ENCODE assay signal across 9 mouse cellular contexts in genomic region chr11:11131414-11132077, GRCm38 (mm10). TPM values are rescaled to one million over a fixed set of nuclear protein-coding genes. Genes with fewer than 3 reads are reported as not detected.
DNase-seq lines count a peak whose midpoint lies in the region; ATAC-seq and TF ChIP-seq lines count a peak whose summit lies in the region.
"Had no signal": no experiment of that assay in that cellular context is flagged by ENCODE, and none has a peak within 500 bp of the region (broad histone marks: within the 10 kb centered on the region; RNA-seq: fewer than 3 reads in every experiment).

No protein-coding gene starts in this region.

- H3K36me3 ChIP-seq in heart, postnatal 0 days (replicated peaks; ENCODE audit: control insufficient read depth, insufficient read depth, low read length) = no peaks in the 10 kb centered on the region
- no peaks in the 10 kb centered on the region for H3K36me3 ChIP-seq in forebrain, postnatal 0 days (ENCODE audit: insufficient read depth)
- H3K36me3 ChIP-seq: limb, embryonic 15.5 days had no signal

- POLR2A ChIA-PET in Patski (lab: Charles Lee) = no interaction called here

- no peak overlapping the region for H3K9ac ChIP-seq in heart, postnatal 0 days (replicated peaks; ENCODE audit: low read depth, low read length)
- H3K9ac ChIP-seq in forebrain, postnatal 0 days = no peak overlapping the region
- H3K9ac ChIP-seq: limb, embryonic 15.5 days had no signal

- intact Hi-C loops in heart, postnatal 25 days (cut with DNase I) = loop anchor here (5.0 kb wide), 2 partner anchors 1649 to 1814 kb away; no protein-coding TSS in a partner anchor

- no peak overlapping the region for H3K27ac ChIP-seq in heart, postnatal 0 days (ENCODE audit: low read depth)
- no peak overlapping the region for H3K27ac ChIP-seq in forebrain, postnatal 0 days (ENCODE audit: low read depth, low read length)
- H3K27ac ChIP-seq: limb, embryonic 15.5 days had no signal

- no peaks in the 10 kb centered on the region for H3K9me3 ChIP-seq in heart, postnatal 0 days (replicated peaks; ENCODE audit: control insufficient read depth, low read length)
- H3K9me3 ChIP-seq in forebrain, postnatal 0 days (ENCODE audit: low read length) = no peaks in the 10 kb centered on the region
- H3K9me3 ChIP-seq: limb, embryonic 15.5 days had no signal

- H3K4me2 ChIP-seq in heart, postnatal 0 days (ENCODE audit: low read depth, low read length) = no peak overlapping the region
- H3K4me2 ChIP-seq in forebrain, postnatal 0 days (ENCODE audit: low read depth) = no peak overlapping the region
- H3K4me2 ChIP-seq: limb, embryonic 15.5 days had no signal

- peak; percentile 82 for TF ChIP-seq CTCF in heart, postnatal 0 days (IDR thresholded peaks at IDR 0.05; ENCODE audit: low read depth)
- TF ChIP-seq CTCF in Patski (IDR thresholded peaks at IDR 0.05) = peak; percentile 55
- TF ChIP-seq CTCF in forebrain, postnatal 0 days (IDR thresholded peaks at IDR 0.05; ENCODE audit: low read depth) = peak; percentile 87

- H3K4me3 ChIP-seq in heart, postnatal 0 days (ENCODE audit: low read depth, low read length) = no peak overlapping the region
- no peak overlapping the region for H3K4me3 ChIP-seq in forebrain, postnatal 0 days (ENCODE audit: low read depth, low read length)
- H3K4me3 ChIP-seq: limb, embryonic 15.5 days had no signal

- DNase-seq in heart, postnatal 0 days (ENCODE audit: low spot score) = peak; percentile 19
- no peak for DNase-seq in heart, postnatal 25 days (ENCODE audit: low spot score)
- no peak for DNase-seq in Patski (ENCODE audit: low read depth, low spot score)
- DNase-seq in forebrain, postnatal 0 days = peak; percentile 77
- peak; percentile 23 to 50 for DNase-seq in kidney, postnatal 36 days
- peak; percentile 40 for DNase-seq in lung, postnatal 14 days
- DNase-seq in right cerebral cortex, postnatal 4 days = peak; percentile 33

- no peak for TF ChIP-seq EP300 in heart, postnatal 0 days (IDR thresholded peaks at IDR 0.05; ENCODE audit: low read depth)

- no peaks in the 10 kb centered on the region for H3K4me1 ChIP-seq in heart, postnatal 0 days (ENCODE audit: control insufficient read depth, insufficient read depth)
- no peaks in the 10 kb centered on the region for H3K4me1 ChIP-seq in forebrain, postnatal 0 days (ENCODE audit: insufficient read depth)
- H3K4me1 ChIP-seq: limb, embryonic 15.5 days had no signal

- no peaks in the 10 kb centered on the region for H3K27me3 ChIP-seq in heart, postnatal 0 days (ENCODE audit: control insufficient read depth, insufficient read depth, low read length)
- H3K27me3 ChIP-seq in Patski = no peaks in the 10 kb centered on the region
- no peaks in the 10 kb centered on the region; the same call in 1 of the 2 replicates for H3K27me3 ChIP-seq in forebrain, postnatal 0 days (ENCODE audit: insufficient read depth, low read length)

- ATAC-seq in heart, postnatal 0 days (ENCODE audit: insufficient read depth, low read depth) = peak; percentile 41; the same call in 1 of the 2 replicates
- ATAC-seq in Patski = no peak
- peak; percentile 66; the same call in 1 of the 2 replicates for ATAC-seq in forebrain, postnatal 0 days
- no peak for ATAC-seq in activated CD4-positive, CD25-positive, alpha-beta regulatory T cell, adult 4 months

- 52% methylated on average over 14 of the region's 14 CpGs for WGBS in heart, postnatal 0 days
- 53% methylated on average over 14 of the region's 14 CpGs for WGBS in forebrain, postnatal 0 days

- CTCF ChIA-PET in Patski (lab: Charles Lee) = interaction anchor here (1.6 kb wide), 1 partner anchor 1815 kb away, joined by 4 read pairs; no protein-coding TSS in a partner anchor

- in situ Hi-C loops in Patski (cut with MboI; ENCODE audit: low pct_unique_long_range_greater_than_20kb) = no loop called here

RNA-seq across cellular contexts. Expression of gene Vwc2, which starts 17.5 kb away (rescaled TPM):
- total RNA-seq in heart, postnatal 0 days (2014; rRNA removed; ENCODE audit: low replicate concordance) = 7.0 TPM in 1 of 2 replicates, not detected in the other
- 0.53 and 0.97 TPM in 2 replicates for polyA plus RNA-seq in heart, postnatal 0 days (2015; fragmentation: Nextera tagmentation; extraction: Ambion mirVana)
- not detected for total RNA-seq in heart, postnatal 25 days (2021)
- polyA plus RNA-seq in Patski (2021) = not detected
- 13.6 and 14.5 TPM in 2 replicates for total RNA-seq in forebrain, postnatal 0 days (2014; rRNA removed)
- 7.3 and 8.2 TPM in 2 replicates for polyA plus RNA-seq in forebrain, postnatal 0 days (2015; fragmentation: Nextera tagmentation; extraction: Ambion mirVana)
- under 1 TPM in 1 of 2 experiments, not detected in 1; 0.15 TPM for polyA plus RNA-seq in activated CD4-positive, CD25-positive, alpha-beta regulatory T cell, adult 4 months (2017; shearing (Covaris generic))

Comparison
In these comparisons a context has a peak if more than half of its experiments do, and no peak if none do; other contexts are left out.
1. DNase-seq: peak in heart, postnatal 0 days (single experiment), forebrain, postnatal 0 days (single experiment), kidney, postnatal 36 days (2 of 2), lung, postnatal 14 days (single experiment) and right cerebral cortex, postnatal 4 days (single experiment); none in heart, postnatal 25 days (single experiment) and Patski (single experiment).
2. ATAC-seq: peak in heart, postnatal 0 days (single experiment) and forebrain, postnatal 0 days (single experiment); none in Patski (single experiment) and activated CD4-positive, CD25-positive, alpha-beta regulatory T cell, adult 4 months (single experiment).
3. Peak in every context shown above with its lines, with median percentiles within 50 percentile points of each other: CTCF ChIP-seq.